ENCODE assay signal across 7 mouse cellular contexts in genomic region chr8:23504704-23505103, GRCm38 (mm10).
DNase-seq lines count a peak whose midpoint lies in the region; ATAC-seq and TF ChIP-seq lines count a peak whose summit lies in the region.

No protein-coding gene starts in this region.

- no peak overlapping the region for H3K27ac ChIP-seq in intestine, postnatal 0 days (ENCODE audit: low read depth, low read length)
- H3K27ac ChIP-seq in neural tube, embryonic 15.5 days (replicated peaks), result no peak overlapping the region

- no peak for ATAC-seq in intestine, postnatal 0 days
- peak; percentile 21; the same call in 1 of the 2 replicates for ATAC-seq in neural tube, embryonic 15.5 days (ENCODE audit: low FRiP score)

- DNase-seq in adrenal gland, postnatal 14 days, result peak; percentile 81
- DNase-seq in cerebellum, postnatal 36 days, result peak; percentile 63 to 67
- DNase-seq in gastrocnemius, adult 8-10 months (ENCODE audit: low spot score in 2 of 2), result peak; percentile 6 to 24
- DNase-seq in left cerebral cortex, adult 9 months (ENCODE audit: low spot score in 2 of 2), result peak; percentile 19 to 61
- DNase-seq in urinary bladder, postnatal 4 days (ENCODE audit: low spot score in 2 of 2), result peak; percentile 62 to 80

- no peak overlapping the region for H3K9ac ChIP-seq in intestine, postnatal 0 days (ENCODE audit: low read depth, low read length)
- H3K9ac ChIP-seq in neural tube, embryonic 15.5 days (replicated peaks), result no peak overlapping the region

- 0 out of 2 replicates have a peak, but pooled peaks cover 3% of the 10 kb centered on the region for H3K27me3 ChIP-seq in intestine, postnatal 0 days (replicated peaks; ENCODE audit: control insufficient read depth, insufficient read depth, low read length)
- H3K27me3 ChIP-seq in neural tube, embryonic 15.5 days (replicated peaks), result no peaks in the 10 kb centered on the region

- TF ChIP-seq CTCF in intestine, postnatal 0 days (IDR thresholded peaks at IDR 0.05; ENCODE audit: low read depth), result peak; percentile 73

- H3K9me3 ChIP-seq in intestine, postnatal 0 days (ENCODE audit: control insufficient read depth), result no peaks in the 10 kb centered on the region
- H3K9me3 ChIP-seq in neural tube, embryonic 15.5 days (replicated peaks), result no peaks in the 10 kb centered on the region

- 44% methylated on average over 10 of the region's 10 CpGs for WGBS in intestine, postnatal 0 days
- WGBS in neural tube, embryonic 15.5 days, result 44% methylated on average over 10 of the region's 10 CpGs

- H3K36me3 ChIP-seq in intestine, postnatal 0 days (ENCODE audit: control insufficient read depth, insufficient read depth), result no peaks in the 10 kb centered on the region
- H3K36me3 ChIP-seq in neural tube, embryonic 15.5 days, result no peaks in the 10 kb centered on the region

- H3K4me3 ChIP-seq in intestine, postnatal 0 days (ENCODE audit: low read depth, low read length), result no peak overlapping the region
- no peak overlapping the region for H3K4me3 ChIP-seq in neural tube, embryonic 15.5 days (replicated peaks)

- H3K4me2 ChIP-seq in intestine, postnatal 0 days (replicated peaks; ENCODE audit: low read depth), result peak overlapping the region; percentile 22; the same call in 1 of the 2 replicates
- peak overlapping the region; percentile 24; the same call in 1 of the 2 replicates for H3K4me2 ChIP-seq in neural tube, embryonic 15.5 days

- H3K4me1 ChIP-seq in intestine, postnatal 0 days (replicated peaks; ENCODE audit: control insufficient read depth, insufficient read depth, low read length), result no peaks in the 10 kb centered on the region
- H3K4me1 ChIP-seq in neural tube, embryonic 15.5 days, result peaks cover 8% of the 10 kb centered on the region

Comparison
In these comparisons a context has a peak if more than half of its experiments do, and no peak if none do; other contexts are left out.
1. DNase-seq: peak in every context shown above with its lines; median percentile 81 in adrenal gland, postnatal 14 days; 71 in urinary bladder, postnatal 4 days; 65 in cerebellum, postnatal 36 days; 40 in left cerebral cortex, adult 9 months; 15 in gastrocnemius, adult 8-10 months.